Mouse (Mus musculus) hindlimb bud, embryonic 11.5 days (tissue): ENCODE measurements at regions not wholly inside any gene's neighbourhood (a gene's known extent, or its start where the extent isn't known, plus 50 kb on each side); places are given as distances from the start of the nearest gene placed in this dataset.

Experiments used
- DNase-seq: peaks from one replicate; pipeline ENCODE4 v3.0.0-alpha.2; 2012; ENCODE audit warnings: low read depth, low spot score; ENCODE audit errors: extremely low spot score

DNA sequence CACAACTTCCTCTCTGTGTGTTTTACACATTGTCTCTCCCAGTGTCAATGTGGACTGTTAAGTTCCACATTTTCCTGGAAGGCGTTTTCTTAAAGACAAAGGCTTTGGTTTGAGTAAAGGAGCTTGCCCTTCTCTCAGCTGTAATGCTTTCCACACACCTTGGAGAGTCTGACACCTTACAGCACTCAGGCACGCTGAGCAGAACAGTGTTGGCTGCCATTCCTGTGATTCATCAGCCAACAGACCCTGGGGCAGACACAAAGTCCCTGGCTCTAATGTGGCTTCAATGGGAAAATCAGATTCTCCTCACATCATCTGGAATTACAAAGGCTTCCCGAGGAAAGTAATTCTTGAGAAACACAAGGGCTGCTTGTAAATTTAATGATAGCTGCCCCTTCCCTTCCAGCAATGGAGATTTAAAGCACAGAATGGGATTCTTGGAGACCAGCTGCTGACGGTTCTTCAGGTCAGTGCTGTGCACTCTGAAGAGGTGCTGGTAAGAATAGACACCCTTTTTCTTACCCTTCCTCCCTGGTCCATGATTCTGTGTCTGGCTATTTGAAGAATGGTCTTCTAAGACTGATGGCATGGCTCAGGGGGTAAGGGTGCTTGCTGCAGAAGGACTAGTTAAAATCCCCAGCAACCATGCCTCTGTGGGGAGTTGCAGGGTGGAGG is 468.4 kb upstream of the Nr2f2 start:
- DNase-seq = no peak

- no peak for DNase-seq
These were observed 462.1 kb upstream of the Nr2f2 start for GRCm38 (mm10) chr7:70828486-70829195.

DNA sequence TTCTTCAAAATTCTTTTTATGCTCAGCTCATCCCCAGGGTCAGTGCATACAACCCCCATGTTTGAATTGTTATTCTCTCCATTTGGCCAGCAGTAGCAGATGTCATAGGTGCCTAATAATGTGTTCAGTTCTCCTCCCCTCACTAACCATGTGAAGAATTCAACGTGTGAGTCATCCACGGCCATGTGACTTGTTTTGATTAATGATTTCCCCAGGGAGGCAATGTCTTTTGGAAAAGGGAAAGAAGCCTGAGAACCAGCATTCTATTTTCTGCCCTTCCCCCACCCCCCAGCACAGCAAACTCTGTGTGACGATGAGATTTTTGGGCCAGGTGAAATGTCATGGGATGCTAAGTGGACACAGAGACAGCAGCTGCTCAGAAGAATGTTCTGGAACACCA is 459.5 kb upstream of the Nr2f2 start:
- DNase-seq = no peak

DNA sequence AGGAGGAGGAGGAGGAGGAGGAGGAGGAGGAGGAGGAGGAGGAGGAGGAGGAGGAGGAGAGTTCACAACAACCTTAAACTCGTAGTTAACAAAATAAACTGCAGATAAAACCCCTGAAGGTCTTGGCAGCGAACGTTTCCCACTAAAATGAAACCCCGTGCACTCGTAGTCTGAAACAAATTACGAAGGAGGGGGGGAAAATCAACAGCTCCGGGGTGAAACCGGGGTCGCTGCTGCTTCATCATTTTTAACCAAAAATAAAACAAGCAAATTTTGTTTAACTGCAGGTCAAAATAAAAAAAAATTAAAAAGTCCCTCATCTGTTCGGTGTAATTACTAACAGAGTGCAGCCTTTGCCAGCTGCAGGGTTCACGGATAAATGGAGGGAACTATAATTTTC is 456.5 kb upstream of the Nr2f2 start:
- no peak for DNase-seq

DNA sequence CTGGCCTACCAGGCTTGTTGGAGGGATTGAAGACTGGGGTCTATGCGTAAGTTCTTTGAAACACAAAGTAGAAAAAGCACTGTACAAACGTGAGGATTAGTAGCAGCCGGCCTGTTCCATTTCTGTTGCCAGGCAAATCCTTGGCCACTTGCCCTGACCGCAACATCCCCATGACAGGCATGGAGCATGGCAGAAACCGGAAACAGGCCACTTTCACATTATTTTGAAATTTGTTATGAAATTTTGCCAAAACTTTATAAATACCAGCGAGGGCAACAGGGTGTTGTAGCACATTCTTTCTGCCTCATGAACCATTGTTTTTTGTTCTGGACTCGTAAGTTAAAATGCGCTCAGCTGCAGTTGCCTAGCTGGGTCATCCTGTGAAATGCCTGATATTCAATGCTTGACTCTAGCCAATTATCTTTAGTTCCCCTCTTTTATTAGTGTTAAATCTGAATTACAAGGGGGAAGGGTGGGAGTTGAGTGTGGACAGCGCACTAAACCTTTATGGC is 455.8 kb upstream of the Nr2f2 start:
- DNase-seq = no peak

DNA sequence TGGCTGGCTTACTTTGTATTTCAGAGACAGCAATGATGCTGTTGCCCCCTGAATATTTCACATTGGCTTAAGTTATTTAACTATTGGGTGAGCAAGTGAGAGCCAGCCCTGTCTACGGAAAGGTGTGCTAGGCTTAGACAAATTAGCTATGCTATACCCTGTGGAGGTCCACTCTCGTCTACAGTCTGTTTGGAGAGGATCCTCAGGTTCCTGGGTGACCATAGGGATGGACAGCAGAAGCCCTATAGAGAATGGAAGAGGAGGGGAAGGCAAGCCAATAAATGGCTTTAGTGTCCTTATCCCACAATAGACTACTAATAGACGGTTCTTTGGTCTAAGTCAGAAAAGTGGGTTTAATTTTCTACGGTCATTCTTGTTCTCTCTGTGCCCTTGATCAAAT is 455.3 kb upstream of the Nr2f2 start:
- DNase-seq = no peak

DNA sequence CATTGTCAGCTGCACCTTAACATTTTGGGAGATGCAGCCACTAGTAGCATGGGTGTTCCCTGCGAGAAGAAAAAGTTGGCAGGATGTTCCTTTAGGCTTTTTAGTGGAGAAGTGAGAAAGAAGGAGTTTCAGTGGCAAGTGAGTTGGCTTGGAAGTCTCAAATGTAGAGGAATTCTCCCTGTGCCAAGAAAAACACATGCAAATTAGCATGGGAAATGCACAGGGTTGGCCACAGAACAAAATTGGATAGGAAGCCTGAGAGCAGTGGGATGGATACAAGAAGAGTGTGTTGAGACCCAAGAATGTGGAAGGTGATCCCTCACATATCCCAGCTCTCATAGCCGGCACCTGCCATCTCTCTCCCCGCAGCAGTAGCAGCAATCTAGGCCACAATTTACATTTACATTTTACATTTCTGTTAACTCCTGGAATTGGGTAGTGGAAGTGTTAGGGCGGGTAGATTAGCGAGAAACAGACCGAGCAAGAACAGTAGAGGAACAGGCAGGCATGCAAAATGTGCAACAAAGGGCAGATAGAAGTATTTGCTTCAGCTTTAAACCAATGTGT is 450.9 kb upstream of the Nr2f2 start:
- no peak for DNase-seq

- no peak for DNase-seq
These were observed 447.9 kb upstream of the Nr2f2 start for GRCm38 (mm10) chr7:70814391-70814790.

- no peak for DNase-seq
These were observed 446.6 kb upstream of the Nr2f2 start for GRCm38 (mm10) chr7:70813101-70813500.

DNA sequence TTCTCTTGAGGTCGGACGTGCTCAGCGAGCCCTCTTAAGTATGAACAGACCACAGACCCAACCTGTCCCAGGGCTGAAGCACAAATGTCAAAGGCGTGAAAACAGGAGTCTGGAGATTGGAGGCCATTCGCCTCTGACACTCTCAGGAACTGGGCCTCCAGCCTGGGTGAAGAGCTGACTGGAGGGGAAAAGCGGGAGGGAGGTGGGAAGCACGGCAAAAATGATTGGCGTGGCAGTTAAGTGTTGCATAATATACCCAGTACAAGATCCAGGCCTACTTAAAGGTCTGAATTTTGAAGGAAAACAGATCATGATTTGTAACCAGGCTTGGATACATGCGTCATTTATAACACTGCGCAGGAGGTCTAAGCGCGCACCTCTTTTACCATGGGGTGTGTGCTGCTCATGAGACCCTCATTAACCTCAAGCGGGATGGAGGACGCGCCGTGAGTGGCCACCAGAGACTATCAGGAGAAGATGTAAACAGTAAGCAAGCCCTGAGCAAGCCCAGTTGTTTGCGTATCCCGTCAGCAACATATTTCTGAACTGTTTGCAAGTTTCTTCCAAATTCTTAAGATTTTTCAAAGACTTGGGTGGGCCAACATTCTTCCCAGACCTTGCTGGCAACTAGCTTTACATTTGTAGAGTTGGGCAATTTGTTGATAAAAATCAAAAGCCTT is 444.0 kb upstream of the Nr2f2 start:
- no peak for DNase-seq

- DNase-seq = no peak
These were observed 437.7 kb upstream of the Nr2f2 start for GRCm38 (mm10) chr7:70804281-70804680.

DNA sequence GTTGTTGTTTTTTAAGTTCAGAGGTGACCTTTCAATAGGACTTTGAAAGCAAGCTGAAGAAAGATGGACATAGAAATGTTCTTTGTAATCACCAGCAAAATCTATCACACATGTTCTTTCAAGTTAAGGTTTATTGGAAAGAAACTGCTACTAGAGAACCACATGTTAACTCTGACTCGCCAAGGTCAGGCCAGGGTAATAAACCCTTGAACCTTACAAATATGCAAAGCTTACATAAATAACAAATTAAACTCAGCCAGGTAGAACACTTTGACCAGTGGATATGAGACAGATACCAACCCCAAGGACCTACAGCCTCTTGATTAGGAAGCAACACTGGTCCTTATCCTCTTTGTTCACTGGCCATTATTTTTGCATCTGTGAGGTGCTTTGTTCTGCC is 433.4 kb upstream of the Nr2f2 start:
- DNase-seq = no peak

GRCm38 (mm10) chr7:70799031-70799766 is 432.7 kb upstream of the Nr2f2 start:
- no peak for DNase-seq

DNA sequence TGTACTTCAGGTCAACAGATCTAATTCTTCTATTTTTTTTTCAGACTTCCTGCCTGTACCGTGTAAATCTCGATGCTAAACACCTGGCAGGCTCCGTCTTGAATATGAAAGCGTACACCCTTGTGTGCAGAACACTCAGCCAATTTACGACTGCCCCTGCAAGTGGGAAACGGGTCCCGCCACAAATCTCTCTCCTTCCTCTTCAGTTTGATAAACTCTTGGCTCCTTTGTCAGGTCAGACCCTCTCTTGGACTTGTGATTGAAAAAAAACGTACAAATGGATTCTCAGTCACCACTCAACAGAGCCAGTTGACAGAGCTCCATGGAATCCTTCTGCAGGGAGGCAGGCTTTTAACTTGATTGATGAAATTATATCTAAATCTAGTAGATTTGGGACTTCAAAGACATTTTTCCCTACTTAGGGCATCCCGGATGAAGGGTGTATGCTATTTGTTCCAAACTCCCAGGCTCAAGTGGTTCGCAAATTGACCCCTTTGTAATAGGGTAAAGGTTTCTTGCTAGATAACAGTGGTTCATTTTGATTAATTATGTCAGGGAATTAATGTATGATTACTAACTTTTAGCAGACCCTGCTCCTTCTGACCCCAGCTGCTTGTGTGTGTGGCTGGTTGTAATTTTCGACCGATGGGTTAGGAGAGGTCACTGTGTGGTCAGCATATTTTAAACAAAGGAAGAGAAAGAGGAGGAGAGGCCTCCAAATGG is 429.7 kb upstream of the Nr2f2 start:
- no peak for DNase-seq

GRCm38 (mm10) chr7:70788902-70789796 is 422.6 kb upstream of the Nr2f2 start:
- no peak for DNase-seq

DNA sequence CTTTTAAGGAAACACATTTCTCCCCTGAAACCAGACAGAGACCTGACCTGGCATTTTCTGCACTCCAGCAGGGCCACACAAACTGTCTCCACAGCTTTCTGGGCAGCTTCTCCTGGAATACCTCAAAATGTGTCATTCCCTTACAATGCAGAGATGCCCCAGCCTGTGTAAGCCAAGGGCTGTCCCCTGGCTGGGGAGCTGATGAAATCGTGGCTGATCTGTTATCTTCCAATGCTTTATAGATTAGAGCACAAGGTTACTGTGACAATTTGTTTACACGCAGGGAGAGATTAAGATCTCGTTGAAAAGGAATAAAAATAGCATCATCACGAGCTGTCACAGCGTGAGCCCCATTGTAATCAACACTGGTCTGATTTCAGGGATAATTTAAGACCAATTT is 421.4 kb upstream of the Nr2f2 start:
- DNase-seq = no peak

DNA sequence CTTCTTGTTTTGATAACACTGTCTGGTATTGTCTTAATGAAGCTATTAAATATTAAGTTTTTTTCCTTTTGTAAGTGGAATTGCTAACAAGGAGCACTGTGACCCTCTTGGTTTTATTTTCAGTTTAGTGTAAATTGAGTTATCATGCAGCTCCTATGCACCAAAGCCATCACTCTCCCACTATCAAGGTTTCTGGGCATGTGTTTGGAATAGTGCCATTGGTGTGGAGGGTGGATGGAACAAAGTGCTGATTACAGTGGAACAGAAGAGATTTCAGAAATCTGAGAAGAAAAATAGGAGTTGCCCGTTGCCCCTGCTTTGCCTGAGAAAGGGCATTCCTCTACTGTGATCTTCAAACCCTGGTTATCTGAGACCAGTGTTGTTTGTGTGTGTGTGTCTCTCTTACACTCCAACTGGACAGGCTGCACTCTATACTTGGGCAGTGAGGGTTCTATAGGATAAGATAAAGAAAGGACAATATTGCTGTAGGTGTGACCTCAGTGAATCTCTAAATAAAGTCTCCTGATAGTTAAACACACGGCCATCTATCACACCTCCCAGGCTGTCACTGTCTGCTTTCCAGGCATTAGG is 414.3 kb upstream of the Nr2f2 start:
- no peak for DNase-seq

- no peak for DNase-seq
These were observed 411.2 kb upstream of the Nr2f2 start for GRCm38 (mm10) chr7:70777763-70778162.

- no peak for DNase-seq
These were observed 403.1 kb upstream of the Nr2f2 start for GRCm38 (mm10) chr7:70769655-70770054.
